Mouse (Mus musculus) inflammation-experienced regulatory T-cells, adult 6 months (primary cell): ENCODE measurements at regions not wholly inside any gene's neighbourhood (a gene's known extent, or its start where the extent isn't known, plus 50 kb on each side); places are given as distances from the start of the nearest gene placed in this dataset.
A peak's percentile ranks its signal among the peaks of the same experiment; 100 is the strongest.

ENCODE experiments used
- ATAC-seq: one replicate; pipeline ENCODE4 v1.8.0; 2017

GRCm38 (mm10) chr11:20930045-20930444, 99.2 kb upstream of the Lgalsl start:
- no peak for ATAC-seq

- ATAC-seq: no peak
These were observed 99.7 kb upstream of the Lgalsl start for GRCm38 (mm10) chr11:20930573-20930972.

GRCm38 (mm10) chr11:20934191-20935062, 103.6 kb upstream of the Lgalsl start:
- ATAC-seq: no peak

- no peak for ATAC-seq
These were observed 104.2 kb upstream of the Lgalsl start for GRCm38 (mm10) chr11:20935063-20935370.

- no peak for ATAC-seq
These were observed 105.1 kb upstream of the Lgalsl start for GRCm38 (mm10) chr11:20935910-20936309.

- no peak for ATAC-seq
These were observed 106.1 kb upstream of the Lgalsl start for GRCm38 (mm10) chr11:20936996-20937395.

- ATAC-seq: no peak
These were observed 107.1 kb upstream of the Lgalsl start for GRCm38 (mm10) chr11:20937942-20938341.

GRCm38 (mm10) chr11:20939644-20940043, 108.8 kb upstream of the Lgalsl start:
- peak; percentile 28 for ATAC-seq

- ATAC-seq: no peak
These were observed 110.7 kb upstream of the Lgalsl start for GRCm38 (mm10) chr11:20941546-20941945.

- no peak for ATAC-seq
These were observed 124.7 kb upstream of the Lgalsl start for GRCm38 (mm10) chr11:20955561-20955960.

- no peak for ATAC-seq
These were observed 126.9 kb upstream of the Lgalsl start for GRCm38 (mm10) chr11:20957766-20958165.

- no peak for ATAC-seq
These were observed 127.4 kb upstream of the Lgalsl start for GRCm38 (mm10) chr11:20958233-20958632.

GRCm38 (mm10) chr11:20960066-20960465, 129.2 kb upstream of the Lgalsl start:
- ATAC-seq: no peak

- no peak for ATAC-seq
These were observed 129.9 kb upstream of the Lgalsl start for GRCm38 (mm10) chr11:20960750-20961149.

GRCm38 (mm10) chr11:20961626-20962025, 129.5 kb upstream of the Peli1 start:
- no peak for ATAC-seq

GRCm38 (mm10) chr11:20965575-20966239, 125.4 kb upstream of the Peli1 start:
- ATAC-seq: no peak

GRCm38 (mm10) chr11:20967321-20967984, 123.6 kb upstream of the Peli1 start:
- ATAC-seq: no peak

- ATAC-seq: no peak
These were observed 122.8 kb upstream of the Peli1 start for GRCm38 (mm10) chr11:20968341-20968740.

GRCm38 (mm10) chr11:20973141-20973540, 118.0 kb upstream of the Peli1 start:
- ATAC-seq: no peak

GRCm38 (mm10) chr11:20981588-20981987, 109.5 kb upstream of the Peli1 start:
- no peak for ATAC-seq

GRCm38 (mm10) chr11:20982010-20982409, 109.1 kb upstream of the Peli1 start:
- ATAC-seq: no peak

GRCm38 (mm10) chr11:20982500-20982899, 108.6 kb upstream of the Peli1 start:
- ATAC-seq: no peak

GRCm38 (mm10) chr11:20985069-20985759, 105.9 kb upstream of the Peli1 start:
- ATAC-seq: no peak
